Mouse (Mus musculus): ENCODE data around the gene Fam78b. TPM values are rescaled to one million over a fixed set of nuclear protein-coding genes. Genes with fewer than 3 reads are reported as not detected.

The Fam78b gene
- polyA plus RNA-seq, 1 experiment from 2014 or later, result 13.9 TPM

- Histone ChIP-seq H3K4me3 (no peak overlapping the region), H3K27me3 (no peaks in the 10 kb centered on the region), H3K4me1 (replicated peaks) (peaks cover 11% of the 10 kb centered on the region), H3K36me3 (no peaks in the 10 kb centered on the region), H3K9me3 (no peaks in the 10 kb centered on the region), H3K9ac (no peak overlapping the region), H3K27ac (replicated peaks) (no peak overlapping the region; the same call in 1 of the 2 replicates), H3K4me2 (no peak overlapping the region)
- ATAC-seq (ENCODE audit: low read depth), result no peak
- 36% methylated on average over 5 of the region's 5 CpGs for WGBS
Observed at GRCm38 (mm10) chr1:167104956-167105626, 103.9 kb downstream of the Fam78b start.

DNA sequence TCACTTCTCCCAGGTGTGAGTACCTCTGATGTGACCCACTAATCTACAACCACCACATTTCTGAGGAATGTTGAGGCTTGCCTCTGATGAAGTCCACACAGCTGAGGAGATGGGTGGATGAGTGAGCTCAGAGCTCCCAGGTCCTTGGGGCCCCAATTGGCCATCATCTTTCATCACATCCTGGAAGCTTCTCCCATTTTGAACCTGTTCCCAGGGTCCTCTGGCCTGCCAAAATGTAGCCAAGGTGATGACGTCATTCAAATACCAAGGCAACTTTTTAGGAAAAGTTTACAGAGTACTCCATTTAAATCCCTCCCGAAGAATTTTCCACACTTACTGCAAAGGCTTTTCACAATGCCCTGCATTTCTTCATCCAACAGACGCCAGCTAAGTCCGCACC, 104.7 kb downstream of the Fam78b start:
- 93% methylated on average over 4 of the region's 4 CpGs for WGBS
- Histone ChIP-seq H3K9me3 (no peaks in the 10 kb centered on the region), H3K27me3 (no peaks in the 10 kb centered on the region), H3K27ac (replicated peaks) (no peak overlapping the region), H3K4me2 (no peak overlapping the region), H3K4me3 (no peak overlapping the region), H3K4me1 (replicated peaks) (peaks cover 11% of the 10 kb centered on the region), H3K36me3 (no peaks in the 10 kb centered on the region), H3K9ac (no peak overlapping the region)
- no peak for ATAC-seq (ENCODE audit: low read depth)

DNA sequence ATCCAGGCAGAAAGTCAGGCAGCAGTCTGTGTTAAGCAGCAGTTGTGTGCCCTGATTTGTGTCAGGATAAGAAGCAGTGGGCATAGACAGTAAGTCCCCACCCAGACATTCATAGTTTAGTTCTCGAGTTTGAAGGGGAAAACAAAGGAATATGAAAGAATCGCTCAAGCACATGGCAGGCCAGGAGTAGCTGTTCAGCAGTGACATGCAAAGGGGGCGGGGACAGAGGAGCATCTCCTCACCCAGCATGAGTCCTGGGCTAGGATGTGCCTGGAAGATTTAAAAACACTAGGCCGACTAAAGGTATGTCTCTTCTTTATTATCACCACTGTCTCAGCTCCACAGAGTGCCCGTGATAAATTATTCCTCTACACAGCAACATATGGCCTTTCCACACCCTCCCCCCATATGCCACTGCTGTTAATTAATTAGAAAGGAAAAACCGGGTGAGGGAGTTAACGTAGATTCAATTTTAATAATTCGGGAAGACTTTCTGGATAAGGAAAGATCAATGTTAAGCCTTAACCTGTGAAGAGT, 107.8 kb downstream of the Fam78b start:
- Histone ChIP-seq H3K9me3 (no peaks in the 10 kb centered on the region), H3K4me2 (no peak overlapping the region), H3K27ac (replicated peaks) (no peak overlapping the region), H3K36me3 (no peaks in the 10 kb centered on the region), H3K4me1 (replicated peaks) (peaks cover 11% of the 10 kb centered on the region; the same call in 1 of the 2 replicates), H3K27me3 (no peaks in the 10 kb centered on the region), H3K9ac (no peak overlapping the region), H3K4me3 (no peak overlapping the region)
- WGBS, result 65% methylated on average over 8 of the region's 8 CpGs
- ATAC-seq (ENCODE audit: low read depth), result 0 out of 2 replicates have a peak, but pooled peaks have one; percentile 26

GRCm38 (mm10) chr1:167114363-167115050, 113.3 kb downstream of the Fam78b start:
- Histone ChIP-seq H3K36me3 (no peaks in the 10 kb centered on the region), H3K9me3 (no peaks in the 10 kb centered on the region), H3K27me3 (no peaks in the 10 kb centered on the region), H3K4me3 (no peak overlapping the region), H3K27ac (replicated peaks) (no peak overlapping the region), H3K4me2 (no peak overlapping the region), H3K9ac (no peak overlapping the region), H3K4me1 (replicated peaks) (peaks cover 22% of the 10 kb centered on the region)
- WGBS, result 60% methylated on average over 4 of the region's 4 CpGs
- ATAC-seq (ENCODE audit: low read depth), result no peak

DNA sequence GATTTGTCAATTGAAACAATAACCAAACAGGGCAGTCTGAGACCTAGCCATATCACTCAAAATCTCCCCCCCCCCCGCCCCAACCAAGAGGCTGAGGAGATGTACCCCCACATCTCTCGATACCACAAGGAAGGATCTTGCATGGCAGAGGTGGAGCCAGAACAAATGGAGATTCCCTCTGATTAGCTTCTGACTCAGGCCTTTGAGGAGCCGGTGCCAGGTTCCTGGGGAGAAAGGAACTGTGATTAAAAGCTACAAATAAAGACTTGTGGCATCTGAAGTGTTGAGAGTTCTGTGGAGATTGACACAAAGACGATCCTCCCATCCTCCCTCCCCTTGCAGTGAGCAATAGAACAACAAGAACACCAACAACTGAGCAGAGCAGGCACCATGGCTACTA, 113.9 kb downstream of the Fam78b start:
- Histone ChIP-seq H3K4me1 (replicated peaks) (peaks cover 28% of the 10 kb centered on the region), H3K27ac (replicated peaks) (no peak overlapping the region), H3K36me3 (no peaks in the 10 kb centered on the region), H3K9ac (no peak overlapping the region), H3K27me3 (no peaks in the 10 kb centered on the region), H3K4me2 (no peak overlapping the region), H3K4me3 (no peak overlapping the region), H3K9me3 (no peaks in the 10 kb centered on the region)
- 34% methylated on average over 4 of the region's 4 CpGs for WGBS
- no peak for ATAC-seq (ENCODE audit: low read depth)

GRCm38 (mm10) chr1:167116733-167117132, 115.5 kb downstream of the Fam78b start:
- Histone ChIP-seq H3K4me3 (no peak overlapping the region), H3K27ac (replicated peaks) (0 out of 2 replicates have a peak overlapping the region, but pooled peaks have one; percentile 3), H3K36me3 (no peaks in the 10 kb centered on the region), H3K9me3 (no peaks in the 10 kb centered on the region), H3K27me3 (no peaks in the 10 kb centered on the region), H3K4me1 (replicated peaks) (peaks cover 30% of the 10 kb centered on the region), H3K4me2 (no peak overlapping the region), H3K9ac (no peak overlapping the region)
- ATAC-seq (ENCODE audit: low read depth), result no peak
- 65% methylated on average over 3 of the region's 3 CpGs for WGBS

GRCm38 (mm10) chr1:167118971-167119370, 117.8 kb downstream of the Fam78b start:
- Histone ChIP-seq H3K4me2 (peak overlapping the region; percentile 11), H3K4me1 (replicated peaks) (peaks cover 30% of the 10 kb centered on the region), H3K9ac (no peak overlapping the region), H3K27ac (replicated peaks) (0 out of 2 replicates have a peak overlapping the region, but pooled peaks have one; percentile 39), H3K9me3 (no peaks in the 10 kb centered on the region), H3K27me3 (no peaks in the 10 kb centered on the region), H3K36me3 (no peaks in the 10 kb centered on the region), H3K4me3 (no peak overlapping the region)
- 36% methylated on average over 7 of the region's 7 CpGs for WGBS
- ATAC-seq (ENCODE audit: low read depth), result peak; percentile 17; the same call in 1 of the 2 replicates

GRCm38 (mm10) chr1:167119439-167119838, 118.2 kb downstream of the Fam78b start:
- peak; percentile 79 for ATAC-seq (ENCODE audit: low read depth)
- peak overlapping the region; percentile 11 for H3K4me2 ChIP-seq
- H3K36me3 ChIP-seq, result no peaks in the 10 kb centered on the region
- H3K27me3 ChIP-seq, result no peaks in the 10 kb centered on the region
- H3K9ac ChIP-seq, result no peak overlapping the region
- 0 out of 2 replicates have a peak overlapping the region, but pooled peaks have one; percentile 39 for H3K27ac ChIP-seq (replicated peaks)
- 28% methylated on average over 8 of the region's 8 CpGs for WGBS
- no peak overlapping the region for H3K4me3 ChIP-seq
- H3K9me3 ChIP-seq, result no peaks in the 10 kb centered on the region
- peaks cover 28% of the 10 kb centered on the region for H3K4me1 ChIP-seq (replicated peaks)

GRCm38 (mm10) chr1:167122436-167122835, 121.2 kb downstream of the Fam78b start:
- no peak overlapping the region for H3K4me3 ChIP-seq
- 85% methylated on average over 2 of the region's 2 CpGs for WGBS
- no peak overlapping the region for H3K4me2 ChIP-seq
- H3K27me3 ChIP-seq, result no peaks in the 10 kb centered on the region
- H3K27ac ChIP-seq (replicated peaks), result no peak overlapping the region
- no peaks in the 10 kb centered on the region for H3K36me3 ChIP-seq
- H3K4me1 ChIP-seq (replicated peaks), result peaks cover 21% of the 10 kb centered on the region
- no peaks in the 10 kb centered on the region for H3K9me3 ChIP-seq
- no peak overlapping the region for H3K9ac ChIP-seq
- ATAC-seq (ENCODE audit: low read depth), result no peak

GRCm38 (mm10) chr1:167123551-167123950, 122.3 kb downstream of the Fam78b start:
- H3K4me2 ChIP-seq, result no peak overlapping the region

DNA sequence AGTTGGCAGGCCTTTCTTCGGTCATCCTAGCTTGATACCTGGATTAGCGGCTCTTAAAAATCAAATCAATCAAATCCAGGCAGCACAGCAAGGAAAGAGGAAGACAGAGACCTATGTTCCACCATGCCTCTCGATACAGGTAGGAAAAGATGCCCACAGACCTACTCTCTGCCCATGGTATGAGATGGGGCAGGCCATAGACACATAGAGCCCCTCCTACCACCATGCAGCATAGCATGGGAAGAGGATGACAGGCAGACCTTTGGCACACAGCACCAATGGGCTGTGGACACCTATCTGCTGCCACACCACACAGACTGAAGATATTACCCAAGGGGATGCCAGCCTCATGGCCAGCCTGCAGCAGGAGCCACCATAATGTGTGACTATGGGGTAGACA, 124.7 kb downstream of the Fam78b start:
- no peak overlapping the region for H3K4me3 ChIP-seq
- H3K4me2 ChIP-seq, result no peak overlapping the region
- no peak overlapping the region for H3K9ac ChIP-seq
- 77% methylated on average over 3 of the region's 3 CpGs for WGBS
- no peaks in the 10 kb centered on the region for H3K27me3 ChIP-seq
- no peak for ATAC-seq (ENCODE audit: low read depth)
- H3K4me1 ChIP-seq (replicated peaks), result no peaks in the 10 kb centered on the region
- H3K9me3 ChIP-seq, result no peaks in the 10 kb centered on the region
- H3K27ac ChIP-seq (replicated peaks), result no peak overlapping the region
- no peaks in the 10 kb centered on the region for H3K36me3 ChIP-seq

More at GRCm38 (mm10) chr1:167123551-167123950, 122.3 kb downstream of the Fam78b start:
- Histone ChIP-seq H3K9me3 (no peaks in the 10 kb centered on the region), H3K9ac (no peak overlapping the region), H3K4me3 (no peak overlapping the region), H3K36me3 (no peaks in the 10 kb centered on the region), H3K27me3 (no peaks in the 10 kb centered on the region), H3K4me1 (replicated peaks) (peaks cover 18% of the 10 kb centered on the region), H3K27ac (replicated peaks) (no peak overlapping the region)
- no peak for ATAC-seq (ENCODE audit: low read depth)

- Histone ChIP-seq H3K9ac (no peak overlapping the region), H3K4me2 (no peak overlapping the region), H3K27me3 (no peaks in the 10 kb centered on the region), H3K9me3 (no peaks in the 10 kb centered on the region), H3K27ac (replicated peaks) (no peak overlapping the region), H3K4me1 (replicated peaks) (no peaks in the 10 kb centered on the region), H3K4me3 (no peak overlapping the region), H3K36me3 (no peaks in the 10 kb centered on the region)
- ATAC-seq (ENCODE audit: low read depth), result no peak
- WGBS, result 76% methylated on average over 4 of the region's 4 CpGs
Observed at GRCm38 (mm10) chr1:167126292-167126691, 125.1 kb downstream of the Fam78b start.
